Mouse (Mus musculus) v-Abl transformed pro-B cells (cell line): ENCODE measurements around the gene Slc4a1ap.

ENCODE experiments used
- in situ Hi-C, 2 experiments: fragments of 400-800 bp; cut with MboI; formaldehyde crosslinking; loops; one replicate each; pipeline ENCODE4 v1.15.1; 2025; ENCODE audit not compliant: unreplicated experiment in 2 of 2

Gene Slc4a1ap

GRCm38 (mm10) chr5:31566026-31566425 is 39.2 kb downstream of the Slc4a1ap start:
- in situ Hi-C loops = loop anchor here in 1 of 2 experiments (25.0 kb wide), 1 partner anchor 946 kb away; no protein-coding TSS in a partner anchor

- in situ Hi-C loops = loop anchor here in 1 of 2 experiments (25.0 kb wide), 1 partner anchor 946 kb away; no protein-coding TSS in a partner anchor
Measured at GRCm38 (mm10) chr5:31566457-31566856, 39.7 kb downstream of the Slc4a1ap start.

GRCm38 (mm10) chr5:31567951-31568657 is 41.3 kb downstream of the Slc4a1ap start:
- in situ Hi-C loops = loop anchor here in 1 of 2 experiments (25.0 kb wide), 1 partner anchor 944 kb away; no protein-coding TSS in a partner anchor

- in situ Hi-C loops = loop anchor here in 1 of 2 experiments (25.0 kb wide), 1 partner anchor 941 kb away; no protein-coding TSS in a partner anchor
Measured at GRCm38 (mm10) chr5:31571023-31571608, 44.3 kb downstream of the Slc4a1ap start.

GRCm38 (mm10) chr5:31573722-31574121 is 46.9 kb downstream of the Slc4a1ap start:
- in situ Hi-C loops = loop anchor here in 1 of 2 experiments (25.0 kb wide), 1 partner anchor 939 kb away; no protein-coding TSS in a partner anchor

GRCm38 (mm10) chr5:31576539-31576975 is 49.8 kb downstream of the Slc4a1ap start:
- in situ Hi-C loops = loop anchor here (25.0 kb wide), 2 partner anchors 936 to 1086 kb away; no protein-coding TSS in a partner anchor

GRCm38 (mm10) chr5:31581263-31581662 is 54.5 kb downstream of the Slc4a1ap start:
- in situ Hi-C loops = loop anchor here (25.0 kb wide), 2 partner anchors 931 to 1081 kb away; no protein-coding TSS in a partner anchor

GRCm38 (mm10) chr5:31581932-31582331 is 55.1 kb downstream of the Slc4a1ap start:
- in situ Hi-C loops = loop anchor here (25.0 kb wide), 2 partner anchors 930 to 1080 kb away; no protein-coding TSS in a partner anchor

- in situ Hi-C loops = loop anchor here (25.0 kb wide), 2 partner anchors 929 to 1079 kb away; no protein-coding TSS in a partner anchor
Measured at GRCm38 (mm10) chr5:31583261-31583660, 56.5 kb downstream of the Slc4a1ap start.

GRCm38 (mm10) chr5:31585526-31585925 is 58.7 kb downstream of the Slc4a1ap start:
- in situ Hi-C loops = loop anchor here (25.0 kb wide), 2 partner anchors 927 to 1077 kb away; no protein-coding TSS in a partner anchor

GRCm38 (mm10) chr5:31588016-31588415 is 61.2 kb downstream of the Slc4a1ap start:
- in situ Hi-C loops = loop anchor here (25.0 kb wide), 2 partner anchors 924 to 1074 kb away; no protein-coding TSS in a partner anchor

- in situ Hi-C loops = loop anchor here (25.0 kb wide), 2 partner anchors 924 to 1074 kb away; no protein-coding TSS in a partner anchor
Measured at GRCm38 (mm10) chr5:31588672-31589071, 61.9 kb downstream of the Slc4a1ap start.

GRCm38 (mm10) chr5:31589711-31590319 is 63.0 kb downstream of the Slc4a1ap start:
- in situ Hi-C loops = loop anchor here (10.0 to 25.0 kb wide), 3 partner anchors 555 to 1072 kb away; no protein-coding TSS in a partner anchor

- in situ Hi-C loops = loop anchor here (10.0 to 25.0 kb wide), 3 partner anchors 554 to 1071 kb away; no protein-coding TSS in a partner anchor
Measured at GRCm38 (mm10) chr5:31591122-31591521, 64.3 kb downstream of the Slc4a1ap start.

GRCm38 (mm10) chr5:31595868-31596267 is 69.1 kb downstream of the Slc4a1ap start:
- in situ Hi-C loops = loop anchor here (5.0 to 25.0 kb wide), 4 partner anchors 549 to 1066 kb away; no protein-coding TSS in a partner anchor

GRCm38 (mm10) chr5:31596481-31597429 is 70.0 kb downstream of the Slc4a1ap start, which contains the start of gene Mrpl33:
Gene Mrpl33, plus strand, starts transcription at chr5:31596935.
- in situ Hi-C loops = loop anchor here (5.0 to 25.0 kb wide), 4 partner anchors 548 to 1066 kb away; no protein-coding TSS in a partner anchor

GRCm38 (mm10) chr5:31597430-31597944 is 70.7 kb downstream of the Slc4a1ap start:
- in situ Hi-C loops = loop anchor here (5.0 to 25.0 kb wide), 4 partner anchors 547 to 1065 kb away; no protein-coding TSS in a partner anchor

- in situ Hi-C loops = loop anchor here (5.0 to 25.0 kb wide), 4 partner anchors 547 to 1064 kb away; no protein-coding TSS in a partner anchor
Measured at GRCm38 (mm10) chr5:31598121-31598520, 71.3 kb downstream of the Slc4a1ap start.
